Mouse (Mus musculus): ENCODE results near the gene 4930404N11Rik. TPM values are rescaled to one million over a fixed set of nuclear protein-coding genes. Genes with fewer than 3 reads are reported as not detected.
A peak's percentile ranks its signal among the peaks of the same experiment; 100 is the strongest.

Gene 4930404N11Rik
- polyA plus RNA-seq, 1 experiment from 2014 or later = 1.2 TPM

- Histone ChIP-seq H3K27me3 (peaks cover 36% of the 10 kb centered on the region), H3K4me3 (peak overlapping the region; percentile 82), H3K9ac (peak overlapping the region; percentile 93), H3K9me3 (no peaks in the 10 kb centered on the region), H3K36me3 (peaks cover 27% of the 10 kb centered on the region), H3K4me2 (peak overlapping the region; percentile 92), H3K27ac (no peak overlapping the region; the same call in 1 of the 2 replicates), H3K4me1 (peaks cover 38% of the 10 kb centered on the region)
- ATAC-seq (ENCODE audit: insufficient number of reproducible peaks, insufficient read depth, low FRiP score, low TSS enrichment, low read depth) = no peak
- WGBS = 8% methylated on average over 12 of the region's 12 CpGs
These were observed 16.5 kb downstream of the 4930404N11Rik start for GRCm38 (mm10) chr10:81349146-81349545.

GRCm38 (mm10) chr10:81346453-81347067, 19.1 kb downstream of the 4930404N11Rik start:
- no peak for ATAC-seq (ENCODE audit: insufficient number of reproducible peaks, insufficient read depth, low FRiP score, low TSS enrichment, low read depth)

GRCm38 (mm10) chr10:81345162-81345534, 20.5 kb downstream of the 4930404N11Rik start:
- ATAC-seq (ENCODE audit: insufficient number of reproducible peaks, insufficient read depth, low FRiP score, low TSS enrichment, low read depth) = no peak
- Histone ChIP-seq H3K9me3 (no peaks in the 10 kb centered on the region), H3K4me1 (peaks cover 39% of the 10 kb centered on the region), H3K9ac (no peak overlapping the region), H3K4me2 (no peak overlapping the region), H3K27me3 (peaks cover 73% of the 10 kb centered on the region), H3K36me3 (peaks cover 27% of the 10 kb centered on the region), H3K4me3 (no peak overlapping the region), H3K27ac (no peak overlapping the region)
- 79% methylated on average over 4 of the region's 4 CpGs for WGBS

More at GRCm38 (mm10) chr10:81346453-81347067, 19.1 kb downstream of the 4930404N11Rik start:
- H3K9me3 ChIP-seq = no peaks in the 10 kb centered on the region
- H3K27ac ChIP-seq = 0 out of 2 replicates have a peak overlapping the region, but pooled peaks have one; percentile 22
- H3K36me3 ChIP-seq = peaks cover 27% of the 10 kb centered on the region
- peaks cover 41% of the 10 kb centered on the region for H3K4me1 ChIP-seq
- H3K9ac ChIP-seq = peak overlapping the region; percentile 57
- H3K4me2 ChIP-seq = peak overlapping the region; percentile 57
- 8% methylated on average over 55 of the region's 55 CpGs for WGBS
- peak overlapping the region; percentile 31 for H3K4me3 ChIP-seq
- H3K27me3 ChIP-seq = peaks cover 61% of the 10 kb centered on the region

- Histone ChIP-seq H3K4me1 (peaks cover 37% of the 10 kb centered on the region), H3K36me3 (peaks cover 27% of the 10 kb centered on the region), H3K4me3 (no peak overlapping the region), H3K9me3 (no peaks in the 10 kb centered on the region), H3K4me2 (no peak overlapping the region), H3K27ac (no peak overlapping the region), H3K9ac (no peak overlapping the region), H3K27me3 (peaks cover 73% of the 10 kb centered on the region)
- 55% methylated on average over 8 of the region's 8 CpGs for WGBS
- no peak for ATAC-seq (ENCODE audit: insufficient number of reproducible peaks, insufficient read depth, low FRiP score, low TSS enrichment, low read depth)
These were observed 21.0 kb downstream of the 4930404N11Rik start for GRCm38 (mm10) chr10:81344421-81345161.

GRCm38 (mm10) chr10:81342686-81343505, 22.7 kb downstream of the 4930404N11Rik start, which contains the start of gene Gipc3:
TSS of gene Gipc3 (minus strand) at chr10:81343266.
- 6% methylated on average over 60 of the region's 67 CpGs for WGBS
- Histone ChIP-seq H3K27ac (no peak within 1 kb of the TSS), H3K4me3 (peak within 1 kb of the TSS; percentile 47), H3K36me3 (peaks cover 18% of the 10 kb centered on the region), H3K9me3 (no peaks in the 10 kb centered on the region), H3K4me1 (peaks cover 25% of the 10 kb centered on the region), H3K27me3 (peaks cover 82% of the 10 kb centered on the region), H3K9ac (peak within 1 kb of the TSS; percentile 69), H3K4me2 (peak within 1 kb of the TSS; percentile 76)
- ATAC-seq (ENCODE audit: insufficient number of reproducible peaks, insufficient read depth, low FRiP score, low TSS enrichment, low read depth) = no peak

GRCm38 (mm10) chr10:81341333-81341949, 24.2 kb downstream of the 4930404N11Rik start:
- H3K27me3 ChIP-seq = peaks cover 77% of the 10 kb centered on the region
- no peak for ATAC-seq (ENCODE audit: insufficient number of reproducible peaks, insufficient read depth, low FRiP score, low TSS enrichment, low read depth)
- H3K36me3 ChIP-seq = peaks cover 11% of the 10 kb centered on the region
- H3K9me3 ChIP-seq = no peaks in the 10 kb centered on the region
- peak overlapping the region; percentile 4; the same call in 1 of the 2 replicates for H3K4me3 ChIP-seq
- H3K4me1 ChIP-seq = peaks cover 14% of the 10 kb centered on the region
- H3K4me2 ChIP-seq = no peak overlapping the region
- no peak overlapping the region for H3K27ac ChIP-seq
- 32% methylated on average over 16 of the region's 16 CpGs for WGBS
- H3K9ac ChIP-seq = no peak overlapping the region

GRCm38 (mm10) chr10:81340551-81341332, 24.9 kb downstream of the 4930404N11Rik start:
- H3K4me2 ChIP-seq = no peak overlapping the region
- no peaks in the 10 kb centered on the region for H3K9me3 ChIP-seq
- 37% methylated on average over 17 of the region's 17 CpGs for WGBS
- no peak overlapping the region for H3K9ac ChIP-seq
- no peak for ATAC-seq (ENCODE audit: insufficient number of reproducible peaks, insufficient read depth, low FRiP score, low TSS enrichment, low read depth)
- peaks cover 20% of the 10 kb centered on the region for H3K4me1 ChIP-seq
- H3K27me3 ChIP-seq = peaks cover 70% of the 10 kb centered on the region
- no peak overlapping the region for H3K4me3 ChIP-seq
- H3K27ac ChIP-seq = no peak overlapping the region
- H3K36me3 ChIP-seq = peaks cover 7% of the 10 kb centered on the region

- Histone ChIP-seq H3K4me3 (no peak overlapping the region), H3K4me2 (no peak overlapping the region), H3K4me1 (peaks cover 34% of the 10 kb centered on the region), H3K9ac (no peak overlapping the region), H3K27ac (peak overlapping the region; percentile 88; the same call in 1 of the 2 replicates), H3K27me3 (peaks cover 67% of the 10 kb centered on the region), H3K9me3 (no peaks in the 10 kb centered on the region), H3K36me3 (no peaks in the 10 kb centered on the region)
- 96% methylated on average over 4 of the region's 4 CpGs for WGBS
- ATAC-seq (ENCODE audit: insufficient number of reproducible peaks, insufficient read depth, low FRiP score, low TSS enrichment, low read depth) = no peak
These were observed 29.1 kb downstream of the 4930404N11Rik start for GRCm38 (mm10) chr10:81336558-81336957.

GRCm38 (mm10) chr10:81335393-81336340, 29.9 kb downstream of the 4930404N11Rik start:
- Histone ChIP-seq H3K9ac (peak overlapping the region; percentile 54; the same call in 1 of the 2 replicates), H3K4me2 (peak overlapping the region; percentile 28), H3K27me3 (peaks cover 59% of the 10 kb centered on the region), H3K36me3 (no peaks in the 10 kb centered on the region), H3K4me1 (peaks cover 32% of the 10 kb centered on the region), H3K9me3 (no peaks in the 10 kb centered on the region), H3K27ac (peak overlapping the region; percentile 88), H3K4me3 (no peak overlapping the region)
- 40% methylated on average over 18 of the region's 19 CpGs for WGBS
- ATAC-seq (ENCODE audit: insufficient number of reproducible peaks, insufficient read depth, low FRiP score, low TSS enrichment, low read depth) = peak; percentile 15; the same call in 1 of the 2 replicates

- H3K27ac ChIP-seq = 0 out of 2 replicates have a peak overlapping the region, but pooled peaks have one; percentile 88
- ATAC-seq (ENCODE audit: insufficient number of reproducible peaks, insufficient read depth, low FRiP score, low TSS enrichment, low read depth) = no peak
- no peaks in the 10 kb centered on the region for H3K9me3 ChIP-seq
- no peak overlapping the region for H3K4me3 ChIP-seq
- peaks cover 45% of the 10 kb centered on the region for H3K4me1 ChIP-seq
- peaks cover 56% of the 10 kb centered on the region for H3K27me3 ChIP-seq
- no peak overlapping the region for H3K4me2 ChIP-seq
- H3K36me3 ChIP-seq = no peaks in the 10 kb centered on the region
- no peak overlapping the region for H3K9ac ChIP-seq
- WGBS = 63% methylated on average over 11 of the region's 11 CpGs
These were observed 31.3 kb downstream of the 4930404N11Rik start for GRCm38 (mm10) chr10:81334324-81334723.

All from embryonic facial prominence, embryonic 13.5 days (tissue).